32 mouse cellular contexts compared by ENCODE assay signal in genomic region chr2:113776297-113776696, GRCm38 (mm10). TPM values are rescaled to one million over a fixed set of nuclear protein-coding genes. Genes with fewer than 3 reads are reported as not detected.
"Had no signal": no experiment of that assay in that cellular context is flagged by ENCODE, and none has a peak within 500 bp of the region (broad histone marks: within the 10 kb centered on the region; RNA-seq: fewer than 3 reads in every experiment).

No protein-coding gene starts in this region.

- H3K9me3 ChIP-seq: embryonic facial prominence, embryonic 12.5 days; embryonic facial prominence, embryonic 13.5 days; embryonic facial prominence, embryonic 15.5 days; forebrain, embryonic 10.5 days; forebrain, embryonic 12.5 days; forebrain, embryonic 13.5 days; forebrain, embryonic 15.5 days had no signal

- H3K9ac ChIP-seq: embryonic facial prominence, embryonic 12.5 days; embryonic facial prominence, embryonic 13.5 days; embryonic facial prominence, embryonic 15.5 days; forebrain, embryonic 12.5 days; forebrain, embryonic 13.5 days; forebrain, embryonic 15.5 days; forebrain, postnatal 0 days had no signal

- H3K27ac ChIP-seq: embryonic facial prominence, embryonic 12.5 days; embryonic facial prominence, embryonic 15.5 days; forebrain, embryonic 10.5 days; forebrain, embryonic 12.5 days; forebrain, embryonic 13.5 days; forebrain, embryonic 15.5 days; gastrocnemius, adult 2 months; heart, adult 2 months had no signal

- ATAC-seq: forebrain, embryonic 13.5 days; forebrain, embryonic 14.5 days; forebrain, embryonic 15.5 days; forebrain, embryonic 16.5 days had no signal

- H3K4me3 ChIP-seq: embryonic facial prominence, embryonic 12.5 days; embryonic facial prominence, embryonic 13.5 days; embryonic facial prominence, embryonic 15.5 days; erythroblast, embryonic 14.5 days; forebrain, embryonic 10.5 days; forebrain, embryonic 12.5 days; forebrain, embryonic 13.5 days; forebrain, embryonic 15.5 days; gastrocnemius, adult 2 months; heart, adult 2 months had no signal

- H3K4me1 ChIP-seq: embryonic facial prominence, embryonic 12.5 days; embryonic facial prominence, embryonic 13.5 days; forebrain, embryonic 10.5 days; forebrain, embryonic 12.5 days; forebrain, embryonic 13.5 days; forebrain, embryonic 15.5 days had no signal

- DNase-seq: cerebellum, adult 2 months; cerebellum, adult 8-10 months; cerebellum, adult 9-10 months; cerebellum, adult 9-11 months; cerebellum, postnatal 10 days; cerebellum, postnatal 14 days; cerebellum, postnatal 25 days; cerebellum, postnatal 36 days; embryo, embryonic 11 days; forebrain, postnatal 0 days; gastrocnemius, adult 2 months; gastrocnemius, postnatal 10 days; gastrocnemius, postnatal 14 days; gastrocnemius, postnatal 25 days; gastrocnemius, postnatal 36 days; heart, adult 11 months; heart, adult 18-20 months; heart, adult 2 months had no signal

- H3K27me3 ChIP-seq: forebrain, embryonic 12.5 days; forebrain, embryonic 13.5 days; forebrain, embryonic 15.5 days had no signal

- H3K4me2 ChIP-seq: embryonic facial prominence, embryonic 12.5 days; embryonic facial prominence, embryonic 13.5 days; embryonic facial prominence, embryonic 15.5 days; forebrain, embryonic 12.5 days; forebrain, embryonic 13.5 days; forebrain, embryonic 15.5 days had no signal

- H3K36me3 ChIP-seq: embryonic facial prominence, embryonic 12.5 days; embryonic facial prominence, embryonic 13.5 days; embryonic facial prominence, embryonic 15.5 days; forebrain, embryonic 10.5 days; forebrain, embryonic 12.5 days had no signal

RNA-seq across cellular contexts. Expression of gene Grem1, which starts 17.9 kb away (rescaled TPM):
- total RNA-seq: common myeloid progenitor, adult 5-6 weeks; gastrocnemius, adult 2 months; gastrocnemius, postnatal 25 days; gastrocnemius, postnatal 36 days; granulocyte monocyte progenitor cell, adult 5-6 weeks; heart, adult 2 months; heart, adult 8-10 months had no signal
- polyA plus RNA-seq: erythroblast, embryonic 14.5 days had no signal

RNA-seq across cellular contexts. Expression of gene Scg5, which starts 52.6 kb away (rescaled TPM):
- total RNA-seq: gastrocnemius, adult 18-20 months; gastrocnemius, adult 2 months; gastrocnemius, postnatal 36 days; granulocyte monocyte progenitor cell, adult 5-6 weeks had no signal
- polyA plus RNA-seq: heart, adult 2 months had no signal
